Mouse (Mus musculus): ENCODE results near the gene Nfkb1.

Nfkb1 gene

GRCm38 (mm10) chr3:135691191-135692131, at the start of gene Nfkb1:
Gene Nfkb1 (minus strand): TSS chr3:135691547.
- DNase-seq (ENCODE audit: low spot score in 2 of 2): peak; percentile 58 to 62

- no peak for DNase-seq (ENCODE audit: low spot score in 2 of 2)
These were observed 49.4 kb upstream of the Nfkb1 start for GRCm38 (mm10) chr3:135740711-135741110.

GRCm38 (mm10) chr3:135734736-135735135, 43.4 kb upstream of the Nfkb1 start:
- DNase-seq (ENCODE audit: low spot score in 2 of 2): no peak

GRCm38 (mm10) chr3:135732747-135733445, 41.5 kb upstream of the Nfkb1 start:
- DNase-seq (ENCODE audit: low spot score in 2 of 2): no peak

GRCm38 (mm10) chr3:135731292-135732047, 40.1 kb upstream of the Nfkb1 start:
- DNase-seq (ENCODE audit: low spot score in 2 of 2): peak; percentile 61 to 85

GRCm38 (mm10) chr3:135730790-135731189, 39.4 kb upstream of the Nfkb1 start:
- no peak for DNase-seq (ENCODE audit: low spot score in 2 of 2)

- DNase-seq (ENCODE audit: low spot score in 2 of 2): peak in 1 of 2 experiments; percentile 56
These were observed 38.2 kb upstream of the Nfkb1 start for GRCm38 (mm10) chr3:135729575-135729974.

GRCm38 (mm10) chr3:135728900-135729299, 37.6 kb upstream of the Nfkb1 start:
- no peak for DNase-seq (ENCODE audit: low spot score in 2 of 2)

GRCm38 (mm10) chr3:135727339-135727738, 36.0 kb upstream of the Nfkb1 start:
- DNase-seq (ENCODE audit: low spot score in 2 of 2): no peak

- DNase-seq (ENCODE audit: low spot score in 2 of 2): no peak
These were observed 35.4 kb upstream of the Nfkb1 start for GRCm38 (mm10) chr3:135726521-135727275.

- no peak for DNase-seq (ENCODE audit: low spot score in 2 of 2)
These were observed 34.7 kb upstream of the Nfkb1 start for GRCm38 (mm10) chr3:135726023-135726422.

- DNase-seq (ENCODE audit: low spot score in 2 of 2): no peak
These were observed 30.8 kb upstream of the Nfkb1 start for GRCm38 (mm10) chr3:135722104-135722503.

GRCm38 (mm10) chr3:135719969-135720368, 28.6 kb upstream of the Nfkb1 start:
- DNase-seq (ENCODE audit: low spot score in 2 of 2): no peak

GRCm38 (mm10) chr3:135719179-135719532, 27.8 kb upstream of the Nfkb1 start:
- DNase-seq (ENCODE audit: low spot score in 2 of 2): no peak

GRCm38 (mm10) chr3:135718323-135719178, 27.2 kb upstream of the Nfkb1 start:
- no peak for DNase-seq (ENCODE audit: low spot score in 2 of 2)

- no peak for DNase-seq (ENCODE audit: low spot score in 2 of 2)
These were observed 21.9 kb upstream of the Nfkb1 start for GRCm38 (mm10) chr3:135713016-135713950.

- no peak for DNase-seq (ENCODE audit: low spot score in 2 of 2)
These were observed 20.3 kb upstream of the Nfkb1 start for GRCm38 (mm10) chr3:135711613-135712012.

GRCm38 (mm10) chr3:135711040-135711570, 19.8 kb upstream of the Nfkb1 start:
- DNase-seq (ENCODE audit: low spot score in 2 of 2): no peak

- no peak for DNase-seq (ENCODE audit: low spot score in 2 of 2)
These were observed 12.0 kb upstream of the Nfkb1 start for GRCm38 (mm10) chr3:135703307-135703706.
